Mouse (Mus musculus): ENCODE data around the gene Reep3. TPM values are rescaled to one million over a fixed set of nuclear protein-coding genes. Genes with fewer than 3 reads are reported as not detected.

Reep3 gene
- total RNA-seq, 2 experiments from 2014 or later = 46.2 to 47.0 TPM

DNA sequence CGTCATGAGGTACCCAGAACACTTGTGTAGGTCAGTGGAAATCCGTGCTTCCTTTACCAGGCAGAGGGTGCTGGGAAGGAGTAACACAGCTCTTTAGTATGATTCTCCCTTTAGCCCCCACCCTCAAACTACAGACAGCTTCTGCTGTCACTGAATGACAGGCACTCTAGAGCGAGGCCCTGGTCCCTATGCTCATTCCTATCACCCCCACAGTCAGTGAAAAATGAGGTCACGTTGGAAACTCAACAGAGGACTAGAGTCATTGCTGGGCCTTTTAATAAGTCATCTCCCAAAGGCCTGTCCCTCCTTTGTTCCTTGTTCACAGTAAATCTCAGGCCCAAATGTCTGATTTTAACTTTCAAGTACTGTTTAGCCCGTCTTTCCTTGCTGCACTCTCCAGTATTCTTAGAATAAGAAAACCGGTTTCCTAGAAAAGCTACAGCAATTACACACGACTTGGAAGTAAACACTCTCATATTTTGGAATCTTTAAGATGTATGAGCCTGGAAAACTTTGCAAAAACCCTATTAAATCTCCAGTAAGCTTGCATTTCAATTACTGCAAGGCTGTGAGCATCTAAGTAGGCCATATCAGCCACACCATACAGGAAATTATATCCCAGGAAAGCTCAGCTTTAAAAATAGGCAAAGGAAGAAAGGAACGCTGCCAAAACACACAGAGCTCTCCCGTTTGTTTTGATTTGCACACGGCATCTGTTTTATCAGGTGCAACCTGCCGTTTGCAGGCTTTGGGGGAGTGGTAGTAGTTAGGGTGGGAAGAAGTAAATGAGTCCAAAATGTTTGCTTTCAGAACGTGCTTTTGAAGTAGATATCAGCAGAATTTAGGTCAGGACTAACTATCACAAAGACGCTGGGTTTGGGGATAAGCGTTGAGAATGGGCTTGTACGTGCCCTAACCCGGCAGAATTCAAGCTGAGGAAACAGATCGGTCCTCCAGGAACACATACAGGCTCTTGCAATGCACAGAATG, 40.6 kb downstream of the Reep3 start:
- DNase-seq (ENCODE audit: low spot score in 2 of 2) = no peak

DNA sequence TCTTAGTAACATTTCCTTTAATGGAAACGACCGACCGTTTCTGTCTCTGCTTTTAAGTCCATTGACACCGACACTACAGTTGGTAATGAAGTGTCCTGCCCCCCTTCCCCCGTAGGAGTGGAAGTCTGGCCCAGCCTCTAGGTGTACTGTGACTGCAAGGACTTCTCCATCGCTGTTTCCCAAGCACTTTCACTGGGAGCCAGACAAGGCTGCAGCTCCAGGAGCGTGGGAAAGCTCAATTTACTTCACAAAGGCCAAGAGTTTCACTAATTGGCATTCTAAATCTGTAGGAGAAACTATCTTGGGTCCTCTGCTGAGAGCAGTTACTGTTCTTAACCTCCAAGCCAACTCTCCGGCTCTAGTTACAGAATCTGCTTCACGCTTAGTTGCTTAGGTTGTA, 43.3 kb downstream of the Reep3 start:
- DNase-seq (ENCODE audit: low spot score in 2 of 2) = no peak

DNA sequence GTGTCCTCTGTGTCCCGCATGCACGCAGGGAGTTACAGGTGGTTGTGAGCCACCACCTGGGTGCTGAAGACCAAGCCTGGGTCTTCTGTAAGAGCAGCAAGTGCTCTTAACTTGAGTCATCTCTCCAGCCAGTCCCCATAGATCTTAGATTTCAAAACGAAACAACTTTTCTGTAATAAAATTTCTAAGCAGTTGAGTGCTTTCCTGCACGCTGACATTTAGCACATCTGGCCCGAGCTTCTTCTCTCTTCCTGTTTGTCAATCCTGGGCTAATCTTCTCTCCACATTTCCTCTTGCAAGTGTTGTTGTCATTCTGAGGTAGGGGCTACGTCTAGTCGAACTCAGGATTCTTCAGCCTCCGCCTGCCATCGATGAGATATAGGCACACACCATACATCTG, 44.3 kb downstream of the Reep3 start:
- DNase-seq (ENCODE audit: low spot score in 2 of 2) = no peak

DNA sequence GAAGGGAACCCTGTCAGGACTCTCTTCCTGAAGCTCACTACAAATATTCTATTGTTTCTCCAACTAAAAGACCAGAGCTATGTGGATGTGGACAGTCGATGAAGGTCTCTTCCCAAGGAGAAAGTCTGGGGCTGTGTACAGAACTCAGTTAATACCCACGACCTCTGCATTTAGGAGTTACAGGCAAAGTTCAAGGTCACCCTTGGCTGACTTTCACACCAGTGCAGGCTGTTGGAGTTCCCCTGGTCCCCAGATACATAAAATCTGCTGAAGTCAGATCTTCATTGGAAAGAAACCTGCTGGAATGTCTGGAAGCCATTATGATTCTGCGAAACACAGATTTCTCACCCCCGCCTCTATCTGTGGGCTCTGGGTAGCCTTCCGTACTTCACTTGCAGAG, 45.3 kb downstream of the Reep3 start:
- no peak for DNase-seq (ENCODE audit: low spot score in 2 of 2)

DNA sequence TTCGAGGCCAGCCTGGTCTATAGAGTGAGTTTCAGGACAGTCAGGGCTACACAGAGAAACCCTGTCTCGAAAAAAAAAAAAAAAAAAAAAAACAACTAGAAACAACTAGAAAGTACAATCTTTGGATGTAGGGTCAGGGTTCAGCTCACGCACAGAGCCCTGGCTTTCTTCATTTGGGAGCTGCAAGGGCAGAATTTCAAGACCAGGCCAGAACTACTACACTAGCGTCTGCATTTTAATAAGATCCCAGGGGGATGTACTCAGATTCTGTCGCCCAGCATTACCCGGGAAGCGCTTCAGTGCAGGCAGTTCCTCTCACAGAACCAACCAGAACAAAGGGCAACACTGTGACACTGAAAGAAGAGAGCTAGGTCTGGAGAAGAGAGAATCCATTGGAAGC, 46.0 kb downstream of the Reep3 start:
- DNase-seq (ENCODE audit: low spot score in 2 of 2) = no peak

DNA sequence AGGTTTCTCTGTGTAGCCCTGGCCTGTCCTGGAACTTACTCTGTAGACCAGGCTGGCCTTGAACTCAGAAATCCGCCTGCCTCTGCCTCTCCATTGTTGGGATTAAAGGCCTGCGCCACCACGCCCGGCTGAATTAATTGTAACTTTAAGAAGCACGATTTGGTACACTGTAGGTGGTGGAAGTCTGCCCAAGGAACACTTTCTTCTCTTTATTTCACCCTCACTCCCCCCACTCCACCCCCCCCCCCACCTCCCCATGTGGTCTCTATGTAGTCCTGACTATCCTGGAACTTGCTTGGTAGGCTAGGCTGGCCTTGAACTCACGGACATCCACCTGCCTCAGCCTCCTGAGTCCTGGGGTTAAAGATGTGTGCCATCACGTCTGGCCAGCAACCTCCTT, 47.1 kb downstream of the Reep3 start:
- no peak for DNase-seq (ENCODE audit: low spot score in 2 of 2)

DNA sequence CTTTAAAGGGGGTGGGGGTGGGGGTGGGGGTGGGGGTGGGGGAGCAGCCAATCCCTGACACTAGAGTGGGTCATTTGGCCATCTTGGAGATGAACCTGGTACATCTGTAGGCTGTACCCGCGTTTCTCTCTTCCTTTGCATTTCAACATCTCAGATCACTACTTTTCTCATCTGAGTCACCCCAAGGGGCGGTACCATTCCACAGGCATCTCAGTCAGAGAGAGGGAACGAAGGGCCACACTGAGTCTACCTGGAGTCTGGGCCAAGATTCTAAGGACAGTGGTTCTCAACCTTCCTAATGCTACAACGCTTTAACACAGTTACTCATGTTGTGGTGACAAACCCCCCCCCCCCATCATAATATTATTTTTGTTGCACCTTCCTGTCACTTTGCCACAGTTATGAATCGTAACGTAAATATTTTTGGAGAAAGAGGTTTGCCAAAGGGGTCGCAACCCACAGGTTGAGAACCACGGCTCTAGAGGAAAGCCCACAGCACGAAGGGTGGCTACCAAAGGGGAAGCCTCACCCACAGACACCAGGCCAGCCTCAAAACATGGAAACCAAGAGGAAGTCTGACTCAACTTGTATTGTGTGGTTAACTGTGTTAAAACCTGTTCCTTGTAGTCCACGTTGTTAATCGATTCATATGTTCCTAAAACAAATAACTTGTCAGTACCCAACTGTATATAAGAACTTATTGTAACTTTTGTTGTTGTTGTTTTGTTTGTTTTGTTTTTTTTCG, 47.7 kb downstream of the Reep3 start:
- no peak for DNase-seq (ENCODE audit: low spot score in 2 of 2)

DNA sequence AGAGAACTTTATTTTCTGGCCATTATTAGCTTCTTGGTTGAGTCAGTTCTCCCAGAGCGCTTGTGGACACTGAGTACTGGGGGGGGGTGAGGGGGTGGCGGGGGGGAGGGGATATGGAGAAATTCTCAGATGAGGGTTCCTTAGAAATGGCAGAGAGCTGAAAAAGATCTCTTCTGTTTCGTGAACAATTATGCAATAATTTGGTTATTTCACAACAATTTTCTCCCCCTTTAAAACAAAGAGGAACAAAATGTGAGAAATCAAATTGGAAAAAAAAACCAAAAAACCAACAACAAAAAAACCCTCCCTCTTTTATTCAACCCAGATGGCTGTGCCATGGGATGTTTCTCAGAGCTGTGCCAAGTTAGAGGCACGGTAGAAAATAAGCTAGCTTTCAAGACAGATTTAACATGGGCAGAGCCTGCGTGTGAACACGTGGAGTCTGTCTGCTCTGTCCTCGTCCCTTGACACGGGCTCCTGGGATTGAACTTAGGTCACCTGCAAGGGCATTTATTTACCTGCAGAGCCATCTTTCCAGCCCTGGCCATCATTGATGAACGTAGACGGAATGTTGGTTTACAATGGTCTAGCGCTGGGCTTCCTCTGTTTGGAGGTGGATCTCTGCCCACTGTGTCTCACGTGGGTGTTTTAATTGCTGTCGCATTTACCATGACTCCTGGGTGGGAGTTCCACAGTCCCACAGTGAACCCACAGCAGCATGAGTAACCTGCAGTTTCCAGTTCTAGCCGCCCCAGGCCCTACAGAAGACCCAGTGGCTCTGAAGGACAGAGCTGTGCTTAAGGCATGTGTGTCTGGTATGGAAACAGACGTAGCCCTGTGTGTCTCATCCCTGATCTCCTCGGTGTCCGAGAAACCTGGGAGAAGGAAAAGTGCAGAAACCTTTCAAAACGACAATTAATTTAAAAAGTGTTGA, 48.8 kb downstream of the Reep3 start:
- DNase-seq (ENCODE audit: low spot score in 2 of 2) = no peak

DNA sequence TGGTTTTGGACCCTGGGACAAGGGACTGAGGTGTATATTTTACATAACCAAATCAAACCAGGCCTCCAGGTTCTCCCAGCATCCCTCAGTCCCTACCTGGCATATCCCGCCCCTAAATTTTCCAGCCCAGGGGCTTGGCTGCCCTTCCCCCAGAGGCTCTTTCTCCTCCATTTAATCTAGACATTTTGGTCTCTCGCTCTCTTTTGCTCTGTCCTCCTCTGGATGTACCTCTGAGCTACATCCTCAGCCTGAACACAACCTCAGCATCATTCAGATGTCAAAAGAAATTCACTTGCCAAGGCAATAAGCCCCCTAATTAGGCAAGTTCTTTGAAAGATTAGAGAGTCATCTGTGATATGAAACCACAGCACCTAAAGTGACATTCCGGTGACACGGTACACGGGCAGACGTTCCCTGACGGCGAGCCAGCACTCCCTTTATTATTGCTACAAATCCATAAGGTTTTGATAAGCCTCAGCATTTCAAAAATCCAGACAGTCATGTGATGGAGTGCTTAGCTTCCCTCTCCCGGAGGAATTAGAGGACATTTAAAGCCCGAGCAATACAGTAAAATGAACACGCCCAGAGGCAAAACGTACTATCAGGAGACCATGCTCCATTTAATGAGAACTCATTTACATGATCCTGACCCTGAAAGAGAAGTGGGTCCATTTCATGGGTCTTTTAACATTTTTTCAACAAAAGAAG, 51.4 kb downstream of the Reep3 start:
- no peak for DNase-seq (ENCODE audit: low spot score in 2 of 2)

DNA sequence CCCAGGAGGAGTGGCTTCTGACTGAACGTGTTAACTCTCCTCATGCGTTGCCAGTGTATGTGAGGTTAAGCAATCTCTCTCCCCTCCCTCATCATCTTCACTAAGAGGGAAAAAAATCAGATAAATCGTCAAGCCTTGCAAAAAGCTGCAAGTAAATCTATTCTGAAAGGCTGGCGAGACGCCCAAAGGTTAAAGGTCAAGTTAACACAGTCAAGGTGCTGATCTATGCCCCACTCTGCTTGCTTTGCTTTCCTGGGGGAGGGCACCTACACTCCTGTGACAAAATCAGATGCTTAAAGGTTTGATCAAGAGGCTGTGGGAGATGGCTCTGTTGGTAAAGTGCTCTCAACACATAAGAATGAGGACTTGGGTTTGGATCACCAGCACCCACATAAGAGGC, 52.4 kb downstream of the Reep3 start:
- no peak for DNase-seq (ENCODE audit: low spot score in 2 of 2)

DNA sequence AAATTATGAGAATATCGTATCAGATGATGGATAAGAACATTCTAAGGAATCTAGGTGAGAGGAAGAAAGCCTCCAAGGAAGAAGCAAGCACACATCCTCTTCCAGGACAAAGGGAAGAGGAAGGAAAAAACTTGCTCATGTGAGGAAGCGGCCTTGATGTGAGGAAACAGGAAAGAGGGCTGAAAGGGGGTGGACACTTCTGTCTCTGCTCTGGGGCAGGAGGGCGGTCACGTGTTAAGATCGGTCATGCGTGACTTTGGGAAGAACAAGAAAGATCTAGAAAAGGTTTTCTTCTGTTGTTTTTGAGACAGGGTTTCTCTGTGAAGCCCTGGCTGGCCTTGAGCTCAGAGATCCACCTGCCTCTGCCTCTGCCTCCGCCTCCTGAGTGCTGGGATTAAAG, 53.5 kb downstream of the Reep3 start:
- no peak for DNase-seq (ENCODE audit: low spot score in 2 of 2)

DNA sequence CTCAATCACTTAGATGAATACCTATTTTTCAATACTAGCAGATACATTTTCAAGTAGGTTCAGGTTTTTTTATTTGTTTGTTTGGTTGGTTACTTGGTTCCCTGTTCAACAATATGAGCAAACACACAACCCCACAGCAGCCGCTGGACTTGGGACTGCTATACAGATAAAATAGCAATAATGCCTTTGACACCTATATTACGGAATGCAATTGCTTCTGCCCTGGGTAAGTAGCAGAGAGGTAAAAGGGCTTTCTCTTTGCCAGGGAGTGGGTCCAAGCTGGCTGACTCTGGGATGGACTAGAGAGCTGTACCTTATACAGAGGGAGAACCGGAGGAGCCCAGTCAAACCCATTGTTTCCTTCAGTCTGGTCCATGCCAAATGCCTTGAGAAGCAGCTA, 56.3 kb downstream of the Reep3 start:
- no peak for DNase-seq (ENCODE audit: low spot score in 2 of 2)

DNA sequence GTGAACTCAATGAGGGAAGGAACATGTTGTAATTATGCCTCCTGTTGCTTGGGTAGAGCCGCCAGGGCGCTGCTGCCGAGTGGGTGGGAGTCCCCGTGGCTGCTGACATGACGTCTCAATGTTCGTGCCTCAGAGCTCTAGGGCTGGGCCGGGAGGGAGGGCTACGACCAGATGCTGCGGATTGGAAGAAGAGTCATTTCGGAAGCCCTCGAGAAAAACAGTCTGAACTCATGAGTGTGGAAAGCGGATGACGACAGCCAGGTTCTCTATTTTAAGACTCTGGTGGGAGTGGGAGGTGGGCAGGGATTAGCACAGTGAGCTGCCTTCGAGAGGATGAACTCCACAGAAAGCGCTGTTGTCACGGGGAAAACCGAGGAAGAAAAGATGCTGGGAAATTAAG, 57.7 kb downstream of the Reep3 start:
- DNase-seq (ENCODE audit: low spot score in 2 of 2) = no peak

DNA sequence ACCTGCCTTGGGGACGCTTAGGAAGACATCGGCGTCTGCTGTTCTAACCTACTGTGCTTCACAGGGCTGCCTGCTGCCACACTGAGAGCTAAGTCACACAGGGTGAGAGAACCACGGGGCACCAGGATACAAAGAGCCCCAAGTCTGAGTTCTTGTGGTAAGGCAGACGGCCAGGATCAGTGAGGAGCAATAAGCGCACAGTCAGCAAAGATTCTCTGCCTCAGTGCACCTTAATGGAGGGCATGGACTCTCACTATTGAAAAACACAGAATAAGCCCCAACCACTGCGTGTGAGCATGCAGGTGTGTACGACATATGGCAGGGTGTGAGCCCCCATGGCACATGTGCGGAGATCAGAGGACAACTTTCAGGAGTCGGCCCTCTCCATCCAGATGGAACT, 60.2 kb downstream of the Reep3 start:
- no peak for DNase-seq (ENCODE audit: low spot score in 2 of 2)

DNA sequence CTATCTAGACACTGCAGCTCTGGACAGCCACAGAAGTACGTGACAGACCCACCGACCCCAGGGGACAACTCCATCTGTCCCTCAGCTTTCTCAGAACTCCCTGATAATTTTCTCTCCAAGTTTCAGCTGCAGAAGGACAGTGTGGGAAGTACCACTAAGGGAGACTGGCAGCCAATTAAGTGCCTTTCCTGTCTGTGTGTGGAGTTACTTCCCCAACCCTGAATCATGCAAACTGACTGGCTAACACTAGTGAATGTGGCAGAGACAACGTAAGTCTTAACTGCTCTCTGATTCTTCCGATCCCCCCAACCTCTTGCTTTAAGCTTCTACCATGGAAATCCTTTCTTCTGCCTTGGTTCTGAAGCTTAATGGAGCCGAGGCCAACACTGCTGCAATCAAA, 60.6 kb downstream of the Reep3 start:
- DNase-seq (ENCODE audit: low spot score in 2 of 2) = no peak

DNA sequence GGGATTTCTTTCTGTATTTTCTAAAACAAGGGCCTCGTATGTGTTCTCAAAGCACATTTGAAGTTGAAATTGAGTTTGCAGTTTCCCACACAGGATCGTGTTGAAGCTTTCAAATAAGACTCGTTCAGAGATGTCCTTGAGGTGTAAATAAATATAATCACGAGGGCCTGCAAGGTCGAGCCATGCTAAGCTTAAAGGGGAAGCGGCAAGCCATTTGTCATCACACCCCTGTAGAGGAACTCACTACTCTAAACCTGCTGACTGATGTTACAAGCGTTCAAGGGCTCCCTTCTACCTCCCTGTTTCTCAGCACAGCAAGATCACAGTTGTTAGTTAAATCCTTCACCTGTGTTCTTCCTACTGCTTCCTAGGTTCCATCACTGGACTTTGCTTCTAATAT, 65.6 kb downstream of the Reep3 start:
- DNase-seq (ENCODE audit: low spot score in 2 of 2) = no peak

DNA sequence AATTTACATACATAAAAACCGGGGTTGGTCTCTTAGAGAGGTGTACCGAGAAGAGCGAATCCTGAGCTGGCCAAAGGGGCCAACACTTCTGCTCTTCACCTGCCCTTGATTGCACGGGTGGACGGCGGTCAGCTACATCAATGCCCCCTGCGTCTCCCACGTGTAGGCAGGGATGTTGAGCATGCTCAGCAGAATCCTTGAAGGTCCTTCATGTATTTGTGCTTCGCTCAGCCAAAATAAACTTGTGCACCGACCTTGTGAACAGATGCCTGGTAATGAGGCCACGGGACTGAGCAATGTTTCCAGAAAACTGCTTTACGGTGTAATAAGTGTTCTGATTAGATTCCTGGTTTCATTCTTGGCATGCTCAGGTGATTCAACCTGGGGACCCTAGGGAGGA, 67.4 kb downstream of the Reep3 start:
- no peak for DNase-seq (ENCODE audit: low spot score in 2 of 2)

DNA sequence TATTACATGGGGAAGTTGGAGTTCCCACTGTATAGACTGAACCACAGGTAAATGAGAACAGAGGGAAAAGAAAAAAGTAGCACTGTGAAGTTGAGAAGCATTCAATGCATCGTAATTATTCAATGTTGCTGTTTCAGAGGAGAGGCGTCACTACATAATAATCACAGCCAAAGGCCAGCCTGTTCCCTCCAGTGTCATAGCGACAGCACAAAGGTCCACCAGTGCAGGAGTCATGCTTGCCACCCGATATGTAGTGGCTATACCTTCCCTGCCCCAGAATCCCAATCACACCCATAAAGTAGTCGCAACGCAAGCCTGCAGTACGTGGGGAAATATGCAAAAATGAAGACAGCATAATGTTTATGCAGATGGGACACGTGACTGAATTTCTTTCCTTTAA, 70.4 kb downstream of the Reep3 start:
- DNase-seq (ENCODE audit: low spot score in 2 of 2) = no peak

DNA sequence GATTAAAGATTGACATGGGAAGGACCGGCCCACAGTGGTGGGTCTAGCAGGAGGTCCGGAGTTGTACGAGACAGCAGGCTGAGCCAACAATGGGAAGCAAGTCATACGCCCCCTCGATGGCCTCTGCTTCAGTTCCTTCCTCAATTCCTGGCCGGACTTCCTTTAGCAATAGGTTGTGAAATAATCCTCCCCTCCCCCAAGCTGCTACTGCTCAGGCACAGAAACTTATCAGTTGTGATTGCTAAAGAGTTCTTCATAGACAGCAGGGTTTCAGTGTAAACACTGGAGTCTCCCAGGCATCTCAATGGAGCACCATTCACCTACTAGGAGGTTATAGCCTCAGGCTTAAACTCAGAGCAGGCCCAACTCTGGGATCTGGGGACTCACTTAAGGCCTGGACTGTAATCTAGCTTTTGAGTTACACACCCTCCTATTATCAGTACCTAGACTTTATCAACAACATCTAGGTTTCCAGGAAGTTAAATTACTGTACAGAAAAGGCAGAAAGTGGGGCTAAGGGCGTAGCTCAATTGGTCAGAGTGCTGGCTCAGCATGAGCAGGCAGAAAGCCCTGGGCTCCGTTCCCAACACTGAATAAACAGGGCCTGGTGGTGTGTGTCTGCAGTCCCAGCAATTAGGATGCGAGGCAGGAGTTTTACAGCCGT, 71.0 kb downstream of the Reep3 start:
- no peak for DNase-seq (ENCODE audit: low spot score in 2 of 2)

DNA sequence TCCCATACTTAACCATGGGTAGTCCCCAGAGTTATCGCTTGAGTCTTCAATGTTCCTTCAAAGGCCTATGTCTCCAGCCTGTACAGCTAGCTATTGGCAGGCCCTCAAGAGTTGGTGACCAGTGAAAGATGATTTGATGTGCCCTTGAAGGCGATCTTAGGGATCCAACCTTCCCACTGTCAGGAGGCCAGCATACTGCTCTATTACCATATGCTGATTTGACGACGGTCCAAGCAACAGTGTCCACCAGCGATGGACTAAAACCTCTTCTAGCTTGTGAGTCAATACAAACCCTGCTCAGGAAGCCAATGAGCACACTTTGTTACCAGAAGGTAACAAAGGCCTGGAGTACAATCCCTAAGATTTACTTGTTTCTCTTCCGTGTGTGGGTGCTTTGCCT, 72.4 kb downstream of the Reep3 start:
- no peak for DNase-seq (ENCODE audit: low spot score in 2 of 2)

All from adrenal gland, postnatal 4 days (tissue).